Mouse (Mus musculus) limb, embryonic 14.5 days (tissue): Measurements from ENCODE around the gene Sema7a. TPM values are rescaled to one million over a fixed set of nuclear protein-coding genes. Genes with fewer than 3 reads are reported as not detected.

Experiments used
- ATAC-seq: fragments of 200-750 bp; cut with Nextera tagmentation; 2 replicates; pipeline ENCODE4 v1.8.0; 2017; ENCODE audit warnings: low read depth, moderate number of reproducible peaks, moderate TSS enrichment; ENCODE audit not compliant: low FRiP score
- DNase-seq: peaks from one replicate; pipeline ENCODE4 v3.0.0-alpha.2; 2015; ENCODE audit warnings: low spot score
- H3K27ac ChIP-seq: fragments of 300-500 bp; sonication (generic); replicated peaks from 2 replicates; pipeline ENCODE4 v1.5.1; 2014; ENCODE audit warnings: low read depth, mild to moderate bottlenecking, low read length, moderate library complexity, mixed read lengths
- H3K27me3 ChIP-seq: fragments of 300-500 bp; sonication (generic); 2 replicates; pipeline ENCODE4 v1.6.1; 2014; ENCODE audit warnings: low read length, mixed read lengths; ENCODE audit not compliant: control insufficient read depth, insufficient read depth
- H3K36me3 ChIP-seq: fragments of 300-500 bp; sonication (generic); 2 replicates; pipeline ENCODE4 v1.6.1; 2014; ENCODE audit warnings: mild to moderate bottlenecking, low read length, moderate library complexity, mixed read lengths; ENCODE audit not compliant: control insufficient read depth, insufficient read depth
- H3K4me1 ChIP-seq: fragments of 300-500 bp; sonication (generic); 2 replicates; pipeline ENCODE4 v1.6.1; 2014; ENCODE audit warnings: antibody characterized with exemption, low read length, mixed read lengths; ENCODE audit not compliant: control insufficient read depth, insufficient read depth
- H3K4me2 ChIP-seq: fragments of 300-500 bp; sonication (generic); replicated peaks from 2 replicates; pipeline ENCODE4 v1.6.1; 2014; ENCODE audit warnings: low read depth, mild to moderate bottlenecking, low read length, moderate library complexity; ENCODE audit not compliant: severe bottlenecking
- H3K4me3 ChIP-seq: fragments of 300-500 bp; sonication (generic); replicated peaks from 2 replicates; pipeline ENCODE4 v1.5.1; 2014; ENCODE audit warnings: low read length
- H3K9ac ChIP-seq: fragments of 300-500 bp; sonication (generic); 2 replicates; pipeline ENCODE4 v1.6.1; 2014; ENCODE audit warnings: mild to moderate bottlenecking, low read depth, low read length, moderate library complexity; ENCODE audit not compliant: severe bottlenecking
- H3K9me3 ChIP-seq: fragments of 300-500 bp; sonication (generic); 2 replicates; pipeline ENCODE4 v1.6.1; 2016; ENCODE audit warnings: low read length; ENCODE audit not compliant: control insufficient read depth
- POLR2A ChIP-seq: fragments of 200-500 bp; IDR thresholded peaks from 2 replicates; pipeline ENCODE4 v1.8.0; 2012; ENCODE audit warnings: inconsistent platforms, mild to moderate bottlenecking, moderate library complexity, borderline replicate concordance; ENCODE audit not compliant: insufficient read depth, insufficient read length; ENCODE audit errors: extremely low read depth
- WGBS: fragments of 180-500 bp; shearing (Covaris S2); extraction: QIAGEN DNeasy Blood & Tissue Kit; methylation state at CpG from one replicate; pipeline ENCODE4 v1.1.7; 2014; 5-methylcytosine and 5-hydroxymethylcytosine counted together
- polyA plus RNA-seq, 2 experiments: library from polyadenylated mRNA; depleted of rRNA in 1 of 2; stranded (reverse) in 1 of 2; unstranded in 1 of 2; fragments of >200 nt; fragmentation: Nextera tagmentation in 1 of 2; extraction: Ambion mirVana in 1 of 2; gene quantifications; 2 replicates each; pipeline versions ENCODE4 v1.2.1 to v1.2.3; 2012 to 2014

Gene Sema7a
- polyA plus RNA-seq, 2 experiments: 1.1 to 7.4 TPM

DNA sequence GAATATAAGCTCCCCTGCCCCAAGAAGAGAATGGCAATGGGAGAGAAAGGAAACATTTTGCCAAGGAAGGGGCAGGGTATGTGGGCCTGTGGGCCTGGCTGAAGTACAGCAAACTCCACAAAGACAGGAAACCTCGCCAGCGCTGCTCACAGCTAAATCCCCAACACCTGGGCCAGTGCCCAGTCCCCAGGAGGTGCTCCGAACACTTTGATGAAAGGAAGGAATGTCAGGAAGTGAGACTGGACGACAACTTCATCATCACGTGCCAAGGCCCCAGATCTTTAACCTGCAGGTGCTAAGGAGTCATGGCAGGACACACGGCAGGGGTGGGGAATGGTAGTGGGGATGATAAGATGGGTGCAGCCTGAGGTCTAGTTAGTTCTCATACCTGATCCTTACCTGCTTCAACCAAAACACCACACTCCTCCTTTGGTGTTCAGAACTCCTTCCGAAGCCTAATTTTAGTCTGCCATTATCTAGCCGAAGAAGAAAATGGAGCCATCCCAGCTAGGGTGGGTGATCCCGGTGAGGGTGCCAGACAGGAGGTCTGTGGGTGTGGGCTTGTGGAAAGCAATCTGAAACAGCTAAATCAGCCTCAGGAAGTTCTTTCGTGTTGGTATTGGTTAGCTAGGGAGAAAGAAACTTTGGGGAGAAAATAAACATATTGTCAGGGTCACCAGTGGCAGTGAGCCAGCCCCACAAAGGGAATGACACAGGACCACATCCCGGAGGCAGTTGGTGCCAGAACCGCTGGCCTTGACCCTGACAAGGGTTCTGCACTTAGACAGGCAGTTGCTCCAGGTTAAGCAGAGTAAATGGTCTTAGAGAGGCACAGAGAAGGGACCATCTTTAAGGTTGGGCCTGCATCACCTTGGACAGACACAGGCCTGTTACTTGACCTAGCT is 25.6 kb downstream of the Sema7a start:
- Histone ChIP-seq H3K4me2 (no peak overlapping the region), H3K9me3 (no peaks in the 10 kb centered on the region), H3K27me3 (no peaks in the 10 kb centered on the region), H3K4me1 (0 out of 2 replicates have a peak, but pooled peaks cover 4% of the 10 kb centered on the region), H3K4me3 (no peak overlapping the region), H3K36me3 (no peaks in the 10 kb centered on the region), H3K27ac (no peak overlapping the region), H3K9ac (no peak overlapping the region)
- ATAC-seq (no peak), DNase-seq (no peak)
- 56% methylated on average over 12 of the region's 12 CpGs for WGBS
- no peak for TF ChIP-seq POLR2A

DNA sequence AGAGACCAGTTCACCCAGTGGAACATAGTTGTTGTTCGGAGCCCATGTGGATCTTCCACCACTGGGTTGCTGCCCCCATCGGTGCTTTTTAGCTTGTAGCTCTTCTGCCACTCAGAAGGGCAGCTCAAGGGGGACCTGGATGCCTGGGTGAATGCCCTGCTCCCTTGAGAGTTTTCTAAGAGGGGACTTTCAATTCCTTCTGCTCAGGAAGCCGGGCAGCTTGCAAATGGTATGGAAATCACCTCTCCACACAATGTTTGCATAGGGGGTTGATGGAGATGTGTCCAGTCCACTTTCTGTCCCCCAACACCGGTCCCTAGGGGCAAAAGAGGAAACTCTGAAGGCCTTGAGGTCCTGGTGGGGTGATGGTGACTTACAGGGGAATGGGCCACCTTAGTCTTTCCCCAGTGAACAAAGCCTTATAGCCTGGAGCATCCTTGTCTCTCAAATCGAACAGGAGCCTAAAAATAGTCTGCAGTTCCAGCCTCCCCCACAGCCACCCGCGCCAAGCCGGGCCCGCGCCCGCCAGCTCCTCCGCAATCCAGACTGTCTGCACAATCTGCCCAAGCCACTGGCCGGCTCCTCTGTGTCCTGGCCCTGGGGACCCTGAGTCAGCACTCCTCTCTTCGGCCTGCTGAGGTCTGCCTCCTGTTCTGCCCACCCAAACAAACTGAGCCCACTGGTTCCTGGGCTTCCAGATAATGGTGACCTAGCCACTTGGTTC is 27.5 kb downstream of the Sema7a start:
- TF ChIP-seq POLR2A: no peak
- H3K4me2 ChIP-seq: no peak overlapping the region
- no peaks in the 10 kb centered on the region for H3K36me3 ChIP-seq
- no peak overlapping the region for H3K4me3 ChIP-seq
- H3K9me3 ChIP-seq: no peaks in the 10 kb centered on the region
- no peaks in the 10 kb centered on the region for H3K27me3 ChIP-seq
- ATAC-seq: no peak
- H3K9ac ChIP-seq: no peak overlapping the region
- DNase-seq: no peak
- H3K4me1 ChIP-seq: peaks cover 11% of the 10 kb centered on the region
- no peak overlapping the region for H3K27ac ChIP-seq
- WGBS: 74% methylated on average over 14 of the region's 14 CpGs

DNA sequence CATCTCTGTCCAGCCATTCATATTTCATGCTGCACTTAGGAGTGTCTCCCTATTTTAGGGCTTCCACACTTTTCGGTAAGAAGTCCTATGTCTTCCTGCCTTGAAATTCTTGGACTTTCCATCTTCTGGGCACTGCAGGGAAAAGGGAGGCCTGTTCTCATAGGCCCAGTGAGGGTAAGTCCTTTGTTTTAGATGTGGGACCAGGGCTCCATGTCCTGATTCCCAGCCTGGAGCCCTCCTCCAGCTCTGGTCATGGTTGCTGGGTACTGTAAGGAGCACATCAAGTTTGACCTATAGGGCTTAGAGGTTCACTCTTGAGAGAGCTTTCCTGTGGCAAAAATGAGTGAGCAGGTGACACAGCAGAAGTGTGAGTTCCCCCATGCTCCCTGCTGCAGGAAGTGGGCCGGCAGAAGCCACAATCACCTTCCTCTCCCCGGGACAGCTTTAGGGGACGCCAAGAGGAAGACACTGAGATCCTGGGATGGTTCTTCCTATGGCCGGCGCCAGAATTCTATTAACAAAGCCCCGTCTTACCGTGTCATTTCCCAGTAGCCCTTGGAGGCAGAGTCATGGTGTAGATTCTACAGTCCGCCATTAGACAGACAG is 28.4 kb downstream of the Sema7a start:
- Histone ChIP-seq H3K4me3 (no peak overlapping the region), H3K4me2 (no peak overlapping the region), H3K9me3 (no peaks in the 10 kb centered on the region), H3K36me3 (no peaks in the 10 kb centered on the region), H3K27me3 (no peaks in the 10 kb centered on the region), H3K4me1 (peaks cover 20% of the 10 kb centered on the region), H3K9ac (no peak overlapping the region), H3K27ac (no peak overlapping the region)
- DNase-seq (no peak), ATAC-seq (no peak)
- TF ChIP-seq POLR2A: no peak
- 89% methylated on average over 9 of the region's 9 CpGs for WGBS

DNA sequence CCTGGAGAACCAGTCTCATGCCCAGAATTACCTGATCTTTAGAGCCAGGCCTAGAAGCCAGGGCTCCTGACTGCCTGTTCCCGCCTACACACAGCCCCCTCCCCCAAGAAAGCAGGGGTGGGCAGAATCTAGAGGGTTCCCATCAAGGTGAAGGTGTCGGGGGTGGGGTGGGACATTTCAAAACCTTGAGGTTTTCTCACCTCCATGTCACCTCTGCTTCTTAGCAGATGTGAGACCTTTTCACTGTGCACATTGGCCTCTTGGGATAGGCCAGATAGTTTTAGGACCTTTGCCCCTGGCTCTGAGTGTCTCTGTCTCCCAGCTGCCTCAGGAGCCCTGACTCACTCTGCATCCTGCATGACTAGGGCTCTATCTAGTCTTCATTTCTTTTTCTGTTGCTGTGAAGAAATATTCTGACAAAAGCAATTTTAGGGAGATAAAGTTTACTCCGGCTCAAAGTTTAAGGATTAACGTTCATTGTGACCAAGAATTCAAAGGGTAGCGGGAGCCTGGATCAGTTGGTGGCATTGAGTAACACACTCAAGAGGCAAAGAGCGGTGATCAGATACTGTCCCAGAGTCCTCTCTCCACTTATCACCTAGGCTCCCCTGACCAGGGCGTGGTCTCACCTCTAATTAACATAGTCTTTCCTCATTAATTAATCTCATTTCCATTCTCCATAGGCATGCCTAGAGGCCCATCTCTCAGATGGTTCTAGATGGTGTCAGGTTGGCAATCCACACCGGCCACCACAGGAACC is 29.1 kb downstream of the Sema7a start:
- no peak for TF ChIP-seq POLR2A
- no peaks in the 10 kb centered on the region for H3K9me3 ChIP-seq
- DNase-seq: no peak
- H3K27ac ChIP-seq: no peak overlapping the region
- H3K27me3 ChIP-seq: no peaks in the 10 kb centered on the region
- WGBS: 81% methylated on average over 8 of the region's 8 CpGs
- H3K36me3 ChIP-seq: no peaks in the 10 kb centered on the region
- H3K4me3 ChIP-seq: no peak overlapping the region
- peaks cover 25% of the 10 kb centered on the region for H3K4me1 ChIP-seq
- no peak overlapping the region for H3K9ac ChIP-seq
- H3K4me2 ChIP-seq: no peak overlapping the region
- ATAC-seq: no peak
